Mouse (Mus musculus) stomach, embryonic 16.5 days (tissue): Measurements from ENCODE around the gene Cntnap2. TPM values are rescaled to one million over a fixed set of nuclear protein-coding genes. Genes with fewer than 3 reads are reported as not detected.

ENCODE experiments used
- ATAC-seq: fragments of 200-750 bp; cut with Nextera tagmentation; 2 replicates; pipeline ENCODE4 v1.8.0; 2017; ENCODE audit warnings: moderate number of reproducible peaks, moderate TSS enrichment; ENCODE audit not compliant: insufficient read depth, low FRiP score
- H3K27ac ChIP-seq: fragments of 300-500 bp; sonication (generic); 2 replicates; pipeline ENCODE4 v1.5.1; 2014; ENCODE audit warnings: low read length
- H3K27me3 ChIP-seq: fragments of 300-500 bp; sonication (generic); 2 replicates; pipeline ENCODE4 v1.6.1; 2014; ENCODE audit warnings: low read length, control low read depth, mixed read lengths; ENCODE audit not compliant: control insufficient read depth, insufficient read depth
- H3K36me3 ChIP-seq: fragments of 300-500 bp; sonication (generic); 2 replicates; pipeline ENCODE4 v1.6.1; 2014; ENCODE audit warnings: low read length; ENCODE audit not compliant: control insufficient read depth, insufficient read depth
- H3K4me1 ChIP-seq: fragments of 300-500 bp; sonication (generic); 2 replicates; pipeline ENCODE4 v1.6.1; 2014; ENCODE audit warnings: low read length, control low read depth, mixed read lengths; ENCODE audit not compliant: control insufficient read depth, insufficient read depth
- H3K4me2 ChIP-seq: fragments of 300-500 bp; sonication (generic); 2 replicates; pipeline ENCODE4 v1.6.1; 2014; ENCODE audit warnings: low read depth, low read length, mixed read lengths
- H3K4me3 ChIP-seq: fragments of 300-500 bp; sonication (generic); replicated peaks from 2 replicates; pipeline ENCODE4 v1.5.1; 2014; ENCODE audit warnings: mild to moderate bottlenecking, low read length
- H3K9ac ChIP-seq: fragments of 300-500 bp; sonication (generic); 2 replicates; pipeline ENCODE4 v1.6.1; 2014; ENCODE audit warnings: low read length
- H3K9me3 ChIP-seq: fragments of 300-500 bp; sonication (generic); replicated peaks from 2 replicates; pipeline ENCODE4 v1.6.1; 2016; ENCODE audit warnings: low read length, control low read depth; ENCODE audit not compliant: control insufficient read depth
- WGBS: fragments of 180-500 bp; shearing (Covaris S2); extraction: QIAGEN DNeasy Blood & Tissue Kit; methylation state at CpG from one replicate; pipeline ENCODE4 v1.1.7; 2014; 5-methylcytosine and 5-hydroxymethylcytosine counted together
- polyA plus RNA-seq: library from polyadenylated mRNA; unstranded; fragments of >200 nt; fragmentation: Nextera tagmentation; extraction: Ambion mirVana; gene quantifications from 2 replicates; pipeline ENCODE4 v1.2.1, GENCODE M21; 2015

The Cntnap2 gene
- polyA plus RNA-seq, 1 experiment from 2014 or later = 2.1 TPM

- H3K9ac ChIP-seq = no peak overlapping the region
- no peak overlapping the region for H3K4me2 ChIP-seq
- no peaks in the 10 kb centered on the region for H3K9me3 ChIP-seq
- no peak overlapping the region for H3K4me3 ChIP-seq
- 74% methylated on average over 2 of the region's 2 CpGs for WGBS
- H3K36me3 ChIP-seq = no peaks in the 10 kb centered on the region
- no peaks in the 10 kb centered on the region for H3K27me3 ChIP-seq
- H3K27ac ChIP-seq = no peak overlapping the region
- no peaks in the 10 kb centered on the region for H3K4me1 ChIP-seq
- no peak for ATAC-seq
Observed at GRCm38 (mm10) chr6:46205531-46205930, 1146.4 kb downstream of the Cntnap2 start.

DNA sequence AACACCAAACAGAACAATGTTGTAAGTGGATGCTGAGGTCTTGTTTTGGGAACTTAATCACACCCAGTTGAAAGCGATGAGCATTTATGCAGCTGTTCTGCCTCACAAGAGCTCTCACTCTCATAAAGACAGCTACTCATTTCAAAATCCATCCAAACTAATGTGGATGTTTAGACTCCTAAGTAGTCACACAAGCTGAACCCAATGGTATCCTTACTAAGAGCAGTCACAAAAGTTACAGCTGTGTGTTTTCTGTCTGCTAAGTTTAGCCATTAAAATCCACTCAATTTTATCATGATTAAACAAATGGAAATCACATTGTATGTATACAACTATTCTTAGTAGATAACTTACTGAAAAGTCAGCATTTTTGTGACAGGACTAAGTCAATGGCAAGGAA, 1173.7 kb downstream of the Cntnap2 start:
- Histone ChIP-seq H3K9ac (no peak overlapping the region), H3K4me2 (no peak overlapping the region), H3K27ac (no peak overlapping the region), H3K36me3 (no peaks in the 10 kb centered on the region), H3K4me1 (no peaks in the 10 kb centered on the region), H3K4me3 (no peak overlapping the region), H3K9me3 (0 out of 2 replicates have a peak, but pooled peaks cover 2% of the 10 kb centered on the region), H3K27me3 (no peaks in the 10 kb centered on the region)
- 69% methylated on average over 1 of the region's 1 CpGs for WGBS
- ATAC-seq = no peak

- ATAC-seq = no peak
- Histone ChIP-seq H3K4me2 (no peak overlapping the region), H3K27me3 (no peaks in the 10 kb centered on the region), H3K36me3 (no peaks in the 10 kb centered on the region), H3K27ac (no peak overlapping the region), H3K9ac (no peak overlapping the region), H3K9me3 (no peaks in the 10 kb centered on the region), H3K4me3 (no peak overlapping the region), H3K4me1 (no peaks in the 10 kb centered on the region)
- WGBS = 37% methylated on average over 2 of the region's 2 CpGs
Observed at GRCm38 (mm10) chr6:46240349-46240748, 1181.2 kb downstream of the Cntnap2 start.

DNA sequence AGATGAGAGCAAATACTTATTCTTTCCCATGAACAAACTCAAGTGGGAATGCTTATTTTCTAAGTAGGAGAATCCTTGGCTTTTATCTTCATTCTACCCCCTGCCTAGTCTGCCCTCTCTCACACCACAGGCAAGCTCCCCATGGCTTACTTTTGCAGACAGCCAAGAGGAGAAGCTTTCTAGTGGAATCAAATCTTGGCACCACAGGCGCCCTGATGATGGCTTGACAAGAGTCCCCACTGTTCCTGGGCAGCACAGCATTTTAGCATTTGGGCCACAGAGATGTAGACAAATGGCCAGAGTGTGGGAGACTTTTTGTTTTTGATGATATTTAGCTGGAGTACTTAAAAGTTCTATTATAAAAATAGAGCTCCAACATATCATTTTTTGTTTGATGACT, 1204.0 kb downstream of the Cntnap2 start:
- no peaks in the 10 kb centered on the region for H3K36me3 ChIP-seq
- H3K4me2 ChIP-seq = no peak overlapping the region
- no peaks in the 10 kb centered on the region for H3K4me1 ChIP-seq
- no peak overlapping the region for H3K27ac ChIP-seq
- WGBS = 52% methylated on average over 1 of the region's 1 CpGs
- no peak overlapping the region for H3K4me3 ChIP-seq
- H3K9me3 ChIP-seq = no peaks in the 10 kb centered on the region
- no peaks in the 10 kb centered on the region for H3K27me3 ChIP-seq
- no peak overlapping the region for H3K9ac ChIP-seq
- ATAC-seq = no peak

DNA sequence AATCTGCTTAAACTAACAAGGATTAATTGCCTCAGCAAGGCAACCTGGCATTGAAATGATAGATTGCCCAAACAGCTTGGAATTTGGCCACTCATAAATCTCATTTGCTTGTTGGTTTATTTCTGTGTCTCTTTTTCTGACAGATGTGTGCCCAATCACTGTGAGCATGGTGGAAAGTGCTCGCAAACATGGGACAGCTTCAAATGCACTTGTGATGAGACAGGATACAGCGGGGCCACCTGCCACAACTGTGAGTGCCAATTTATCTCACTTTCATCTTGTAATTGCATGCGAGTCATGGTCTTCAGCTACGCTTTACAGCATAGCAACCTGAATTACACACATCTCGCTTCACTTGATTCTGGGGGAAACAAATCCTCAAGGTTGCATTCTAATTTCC, 1287.8 kb downstream of the Cntnap2 start:
- 55% methylated on average over 5 of the region's 5 CpGs for WGBS
- no peak overlapping the region for H3K4me2 ChIP-seq
- no peak for ATAC-seq
- no peaks in the 10 kb centered on the region for H3K9me3 ChIP-seq
- no peaks in the 10 kb centered on the region for H3K4me1 ChIP-seq
- no peaks in the 10 kb centered on the region for H3K36me3 ChIP-seq
- no peaks in the 10 kb centered on the region for H3K27me3 ChIP-seq
- H3K9ac ChIP-seq = no peak overlapping the region
- H3K27ac ChIP-seq = no peak overlapping the region
- no peak overlapping the region for H3K4me3 ChIP-seq

GRCm38 (mm10) chr6:46361091-46361490, 1301.9 kb downstream of the Cntnap2 start:
- Histone ChIP-seq H3K4me2 (no peak overlapping the region), H3K27me3 (no peaks in the 10 kb centered on the region), H3K9ac (no peak overlapping the region), H3K4me3 (no peak overlapping the region), H3K4me1 (no peaks in the 10 kb centered on the region), H3K27ac (no peak overlapping the region), H3K9me3 (no peaks in the 10 kb centered on the region), H3K36me3 (no peaks in the 10 kb centered on the region)
- 71% methylated on average over 2 of the region's 2 CpGs for WGBS
- ATAC-seq = no peak

- H3K4me2 ChIP-seq = no peak overlapping the region
- H3K9ac ChIP-seq = no peak overlapping the region
- H3K4me1 ChIP-seq = no peaks in the 10 kb centered on the region
- H3K27ac ChIP-seq = no peak overlapping the region
- no peaks in the 10 kb centered on the region for H3K9me3 ChIP-seq
- 85% methylated on average over 1 of the region's 1 CpGs for WGBS
- no peaks in the 10 kb centered on the region for H3K27me3 ChIP-seq
- no peak for ATAC-seq
- H3K4me3 ChIP-seq = no peak overlapping the region
- H3K36me3 ChIP-seq = no peaks in the 10 kb centered on the region
Observed at GRCm38 (mm10) chr6:46362156-46362555, 1303.0 kb downstream of the Cntnap2 start.

GRCm38 (mm10) chr6:46398725-46399589, 1339.8 kb downstream of the Cntnap2 start:
- Histone ChIP-seq H3K9ac (no peak overlapping the region), H3K27me3 (no peaks in the 10 kb centered on the region), H3K4me2 (no peak overlapping the region), H3K4me3 (no peak overlapping the region), H3K36me3 (no peaks in the 10 kb centered on the region), H3K9me3 (no peaks in the 10 kb centered on the region), H3K4me1 (no peaks in the 10 kb centered on the region), H3K27ac (no peak overlapping the region)
- ATAC-seq = no peak
- 73% methylated on average over 2 of the region's 2 CpGs for WGBS

DNA sequence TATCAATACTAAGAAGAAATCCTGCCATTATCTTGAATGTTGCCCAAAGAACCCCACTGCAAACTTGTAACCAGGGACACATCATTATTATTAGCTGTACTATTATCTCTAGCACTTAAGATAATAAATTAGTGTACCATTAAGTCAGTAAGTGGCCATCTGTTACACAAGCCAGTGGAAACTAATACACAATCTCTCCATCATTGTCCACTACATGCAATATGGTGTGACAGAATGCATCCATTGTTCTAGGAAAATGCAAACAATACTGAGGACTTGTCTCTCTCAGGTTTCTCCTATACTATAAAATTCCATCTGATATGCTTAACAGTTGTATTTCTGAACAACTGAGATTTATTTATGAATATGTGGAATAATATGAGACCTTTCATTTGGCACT, 1355.0 kb downstream of the Cntnap2 start:
- Histone ChIP-seq H3K27ac (no peak overlapping the region), H3K9me3 (no peaks in the 10 kb centered on the region), H3K4me3 (no peak overlapping the region), H3K4me2 (no peak overlapping the region), H3K27me3 (no peaks in the 10 kb centered on the region), H3K9ac (no peak overlapping the region), H3K4me1 (no peaks in the 10 kb centered on the region), H3K36me3 (no peaks in the 10 kb centered on the region)
- ATAC-seq = no peak
